Mouse (Mus musculus) c-Kit-negative CD71-positive TER-119-positive erythroid progenitor cells, embryonic 14.5 days (primary cell): Measurements from ENCODE around the gene Bcar3.

Experiments used
- DNase-seq: peaks from one replicate; pipeline ENCODE4 v3.0.0-alpha.2; 2013; ENCODE audit warnings: low read depth, low spot score

Gene Bcar3

GRCm38 (mm10) chr3:122557766-122558165, 263.8 kb downstream of the Bcar3 start:
- DNase-seq = no peak

DNA sequence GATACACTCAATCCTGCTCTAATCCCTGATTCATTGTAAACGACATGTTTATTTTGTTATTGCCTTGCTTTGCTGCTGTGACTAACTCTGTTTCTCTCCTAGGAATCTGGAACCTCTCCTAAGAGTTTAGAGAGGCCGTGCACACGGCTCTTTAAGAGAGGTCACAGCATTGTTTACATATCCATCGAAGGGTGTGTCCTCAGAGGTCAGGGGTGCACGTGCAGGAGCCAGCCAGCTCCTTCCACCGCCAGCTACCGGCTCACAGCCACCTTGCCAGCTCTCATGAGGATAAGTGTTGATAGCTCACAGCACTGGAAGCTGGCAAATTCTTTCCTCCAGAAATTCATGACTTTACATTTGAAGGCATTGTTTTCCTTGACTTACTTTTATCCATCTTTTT, 271.3 kb downstream of the Bcar3 start:
- no peak for DNase-seq

GRCm38 (mm10) chr3:122566112-122566511, 272.2 kb downstream of the Bcar3 start:
- no peak for DNase-seq

- DNase-seq = no peak
Measured at GRCm38 (mm10) chr3:122566549-122566948, 272.6 kb downstream of the Bcar3 start.

- no peak for DNase-seq
Measured at GRCm38 (mm10) chr3:122573426-122574286, 279.7 kb downstream of the Bcar3 start.

DNA sequence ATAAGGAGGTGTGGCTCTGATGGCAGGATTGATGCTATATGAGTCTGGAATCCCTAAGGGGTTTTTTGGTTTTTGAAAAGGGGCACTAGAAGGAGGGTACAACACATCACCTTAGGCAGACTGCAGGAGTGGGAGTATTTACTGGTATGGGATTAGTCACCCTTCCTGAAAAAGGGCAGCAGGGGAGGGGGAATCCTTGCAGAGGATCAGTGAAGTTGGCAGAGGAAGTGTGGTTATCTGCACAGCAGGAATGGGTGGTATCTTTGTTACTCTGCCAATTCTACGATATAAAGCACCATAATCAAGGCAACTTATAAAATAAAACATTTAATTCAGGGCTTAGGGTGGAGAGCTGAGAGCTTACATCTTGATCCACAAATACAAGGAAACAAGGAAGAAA, 281.0 kb downstream of the Bcar3 start:
- DNase-seq = no peak

DNA sequence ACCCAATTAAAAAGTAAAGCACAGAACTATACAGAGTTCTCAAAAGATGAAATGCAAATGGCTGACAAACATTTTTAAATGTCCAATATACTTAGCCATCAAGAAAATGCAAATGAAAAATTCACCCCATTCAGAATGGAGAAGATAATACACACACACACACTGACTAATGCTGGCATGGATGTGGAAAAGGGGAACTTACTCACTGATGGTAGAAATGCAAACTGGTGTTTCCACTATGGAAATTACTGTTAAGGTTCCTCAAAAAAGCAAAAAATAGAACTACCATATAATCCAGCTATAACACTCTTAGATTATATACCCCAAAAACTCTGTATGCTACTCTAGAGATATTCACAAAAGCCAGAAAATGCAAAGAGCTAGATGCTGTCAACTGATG, 283.4 kb downstream of the Bcar3 start:
- no peak for DNase-seq
